Mouse (Mus musculus) heart, adult 2 months (tissue): ENCODE data around the gene Echdc2.

ENCODE experiments used
- CTCF ChIP-seq: fragments of 200-600 bp; IDR thresholded peaks from 2 replicates; pipeline ENCODE4 v1.8.1; 2022; ENCODE audit warnings: antibody characterized with exemption, mild to moderate bottlenecking, moderate library complexity
- EP300 ChIP-seq: fragments of 200-500 bp; IDR thresholded peaks from 2 replicates; pipeline ENCODE4 v1.6.1; 2011; ENCODE audit warnings: low read depth, low read length, control low read depth; ENCODE audit not compliant: insufficient read depth
- POLR2A ChIP-seq: fragments of 200-500 bp; IDR thresholded peaks from 2 replicates; pipeline ENCODE4 v1.6.1; 2011; ENCODE audit warnings: mild to moderate bottlenecking, low read depth, low read length, control low read depth; ENCODE audit not compliant: insufficient read depth

DNA sequence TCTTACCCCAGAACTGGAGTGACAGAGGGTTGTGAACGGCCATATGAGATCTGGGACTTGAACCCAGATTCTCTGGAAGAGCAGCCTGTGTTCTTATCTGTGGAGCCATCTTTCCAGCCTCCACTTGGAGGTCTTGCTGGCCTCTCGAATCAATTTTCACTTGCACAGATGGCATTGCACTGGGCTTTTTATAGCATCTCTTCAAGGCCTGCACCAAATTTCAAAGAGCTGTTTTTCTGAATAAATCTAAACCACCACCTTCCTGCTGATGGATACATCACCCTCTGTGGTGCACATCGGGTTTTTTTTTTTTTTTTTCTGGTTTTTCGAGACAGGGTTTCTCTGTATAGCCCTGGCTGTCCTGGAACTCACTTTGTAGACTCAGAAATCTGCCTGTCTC is 1.6 kb downstream of the Echdc2 start:
- TF ChIP-seq CTCF (no peak), POLR2A (no peak), EP300 (no peak)
